Mouse (Mus musculus): Measurements from ENCODE around the gene Suds3.

DNA sequence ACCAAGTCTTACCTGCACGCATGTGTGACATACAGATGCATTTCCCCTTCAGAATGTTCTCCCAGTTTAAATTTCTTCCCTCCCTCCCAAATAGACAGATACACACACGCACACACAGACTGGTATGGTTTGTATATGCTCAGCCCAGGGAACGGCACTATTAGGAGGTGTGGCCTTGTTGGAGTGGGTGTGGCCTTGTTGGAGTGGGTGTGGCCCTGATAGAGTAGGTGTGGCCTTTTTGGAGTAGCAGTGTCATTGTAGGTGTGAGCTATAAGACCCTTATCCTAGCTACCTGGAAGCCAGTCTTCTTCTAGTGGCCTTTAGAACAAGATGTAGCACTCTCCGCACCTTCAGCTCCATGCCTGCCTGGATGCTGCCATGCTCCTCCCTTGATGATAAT lies 7.9 kb upstream of the Suds3 start:
- TF ChIP-seq ZNF384 (IDR thresholded peaks at IDR 0.05; ENCODE audit: low read depth, low read length) = no peak
- no peak for TF ChIP-seq CHD2 (IDR thresholded peaks at IDR 0.05; ENCODE audit: low read depth, low read length)
